Mouse (Mus musculus) lung, adult 18-20 months (tissue): ENCODE measurements at regions not wholly inside any gene's neighbourhood (a gene's known extent, or its start where the extent isn't known, plus 50 kb on each side); places are given as distances from the start of the nearest gene placed in this dataset.

Experiments used
- DNase-seq, 2 experiments: peaks; one replicate each; pipeline ENCODE4 v3.0.0; 2022; ENCODE audit warnings: mixed read lengths in 2 of 2

- no peak for DNase-seq
Measured at GRCm38 (mm10) chr2:48627011-48627410, 186.9 kb upstream of the Acvr2a start.

- DNase-seq: no peak
Measured at GRCm38 (mm10) chr2:48629106-48630050, 184.5 kb upstream of the Acvr2a start.

GRCm38 (mm10) chr2:48634456-48635174 is 179.3 kb upstream of the Acvr2a start:
- no peak for DNase-seq

- no peak for DNase-seq
Measured at GRCm38 (mm10) chr2:48636108-48636507, 177.8 kb upstream of the Acvr2a start.

GRCm38 (mm10) chr2:48644114-48644513 is 169.8 kb upstream of the Acvr2a start:
- DNase-seq: no peak

GRCm38 (mm10) chr2:48650281-48650680 is 163.6 kb upstream of the Acvr2a start:
- no peak for DNase-seq

- no peak for DNase-seq
Measured at GRCm38 (mm10) chr2:48661222-48661621, 152.7 kb upstream of the Acvr2a start.

GRCm38 (mm10) chr2:48665103-48665502 is 148.8 kb upstream of the Acvr2a start:
- no peak for DNase-seq

- no peak for DNase-seq
Measured at GRCm38 (mm10) chr2:48689098-48689497, 124.8 kb upstream of the Acvr2a start.

GRCm38 (mm10) chr2:48694509-48694908 is 119.4 kb upstream of the Acvr2a start:
- no peak for DNase-seq

GRCm38 (mm10) chr2:48700886-48701285 is 113.0 kb upstream of the Acvr2a start:
- no peak for DNase-seq

GRCm38 (mm10) chr2:48705103-48705804 is 108.7 kb upstream of the Acvr2a start:
- DNase-seq: no peak

GRCm38 (mm10) chr2:48705805-48706150 is 108.1 kb upstream of the Acvr2a start:
- DNase-seq: no peak

GRCm38 (mm10) chr2:48706188-48706587 is 107.7 kb upstream of the Acvr2a start:
- no peak for DNase-seq

- DNase-seq: no peak
Measured at GRCm38 (mm10) chr2:48716206-48716605, 97.7 kb upstream of the Acvr2a start.

GRCm38 (mm10) chr2:48717770-48718169 is 96.1 kb upstream of the Acvr2a start:
- DNase-seq: no peak

GRCm38 (mm10) chr2:48718261-48718660 is 95.6 kb upstream of the Acvr2a start:
- DNase-seq: no peak

GRCm38 (mm10) chr2:48730780-48731179 is 83.1 kb upstream of the Acvr2a start:
- DNase-seq: peak in 1 of 2 experiments; percentile 14

- DNase-seq: no peak
Measured at GRCm38 (mm10) chr2:48733936-48734335, 80.0 kb upstream of the Acvr2a start.

- peak; percentile 9 to 48 for DNase-seq
Measured at GRCm38 (mm10) chr2:48734521-48734920, 79.4 kb upstream of the Acvr2a start.

GRCm38 (mm10) chr2:48736312-48736711 is 77.6 kb upstream of the Acvr2a start:
- DNase-seq: no peak
